Mouse (Mus musculus): Measurements from ENCODE around the gene Pik3r1.

The Pik3r1 gene

DNA sequence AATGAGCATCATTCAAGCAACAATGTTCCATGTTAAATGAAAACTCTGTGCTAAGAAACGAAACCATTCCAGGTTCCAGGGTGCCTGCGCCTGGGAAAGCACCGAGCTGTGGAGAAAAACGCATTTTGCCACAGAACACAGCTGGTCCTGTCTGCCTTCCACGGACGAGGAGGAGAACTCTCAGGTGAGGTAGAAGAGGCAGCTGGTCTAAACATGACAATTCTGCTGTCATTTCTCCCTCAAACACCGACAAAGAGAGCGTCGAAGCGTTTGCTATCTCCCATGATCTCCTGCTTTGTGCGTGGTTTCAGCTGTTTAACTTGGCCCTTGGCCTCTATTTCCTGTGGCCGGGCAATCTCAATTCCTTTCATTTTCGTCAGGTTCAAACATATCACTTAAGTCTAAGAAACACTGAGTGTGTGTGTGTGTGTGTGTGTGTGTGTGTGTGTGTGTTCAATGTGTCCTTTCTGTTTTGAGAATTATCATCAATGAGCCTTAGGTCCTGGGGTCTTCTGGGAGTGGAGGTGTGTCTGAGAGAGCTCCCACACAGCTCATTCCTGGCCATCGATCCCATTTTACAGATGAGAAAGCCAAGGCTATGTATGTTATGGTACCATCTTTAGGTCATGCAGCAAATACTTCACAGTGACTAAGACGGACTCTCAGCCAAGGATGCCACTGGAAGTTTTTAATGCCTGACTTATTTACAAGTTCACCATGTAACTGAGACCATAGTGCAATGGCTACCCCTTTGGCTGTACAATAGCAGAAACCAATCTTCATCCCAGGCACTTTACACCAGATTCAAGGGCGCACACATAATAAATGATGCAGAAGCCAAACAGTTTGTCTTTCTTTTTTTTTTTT is 31.3 kb downstream of the Pik3r1 start:
- DNase-seq (ENCODE audit: low spot score), result no peak

DNA sequence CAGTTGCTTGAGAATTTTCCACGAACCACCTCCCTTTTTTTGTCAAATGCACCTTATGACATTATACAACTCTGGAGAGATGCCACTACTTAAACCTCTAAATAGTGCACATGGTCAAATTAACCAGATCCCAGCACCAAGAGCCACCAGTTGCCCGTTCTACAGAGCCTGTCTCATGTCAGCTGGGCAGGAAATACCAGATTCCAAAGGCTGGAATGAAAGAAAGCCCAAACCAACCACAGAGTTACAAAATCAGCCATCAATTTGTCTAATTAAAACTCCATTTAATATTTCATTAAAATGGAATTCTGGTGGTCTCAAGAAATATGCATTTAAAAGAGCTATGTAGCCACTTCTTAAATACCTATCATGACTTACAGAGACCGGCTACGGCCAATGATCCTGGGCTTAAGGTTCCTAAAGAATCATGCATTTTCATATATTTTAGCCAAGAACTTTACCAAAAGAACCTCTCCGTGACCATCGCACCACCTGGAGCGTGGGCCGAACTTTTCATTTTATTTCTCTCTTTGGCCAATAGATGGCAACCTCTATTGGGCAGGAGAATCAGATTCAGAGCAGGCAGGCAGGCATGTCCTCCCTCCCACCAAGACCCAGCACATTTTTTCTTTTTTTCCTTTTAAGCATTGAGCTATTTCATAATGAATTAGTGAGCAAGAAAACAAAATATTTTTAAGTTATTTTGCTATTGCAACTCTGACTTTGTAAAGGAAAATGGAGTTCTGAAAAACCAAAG is 32.5 kb downstream of the Pik3r1 start:
- DNase-seq (ENCODE audit: low spot score), result no peak

DNA sequence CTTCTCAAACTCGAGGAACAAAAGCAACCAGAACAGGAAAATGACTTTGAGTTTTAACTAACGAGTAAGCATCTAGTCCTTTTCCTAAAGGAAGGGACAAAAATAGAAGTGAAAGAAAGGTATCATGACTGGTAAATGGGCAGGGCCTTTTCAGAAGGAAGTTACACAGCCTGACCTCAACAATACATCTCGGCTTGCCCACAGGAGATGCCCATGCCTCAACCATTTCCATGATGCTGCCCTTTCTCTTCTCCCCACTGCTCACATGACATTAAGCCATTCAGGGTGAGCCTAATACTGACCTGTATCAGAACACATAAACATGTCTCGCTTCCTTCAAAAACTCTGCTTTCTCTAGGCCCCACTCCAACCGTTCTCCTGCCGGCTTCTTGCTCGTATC is 33.8 kb downstream of the Pik3r1 start:
- DNase-seq (ENCODE audit: low spot score), result no peak

DNA sequence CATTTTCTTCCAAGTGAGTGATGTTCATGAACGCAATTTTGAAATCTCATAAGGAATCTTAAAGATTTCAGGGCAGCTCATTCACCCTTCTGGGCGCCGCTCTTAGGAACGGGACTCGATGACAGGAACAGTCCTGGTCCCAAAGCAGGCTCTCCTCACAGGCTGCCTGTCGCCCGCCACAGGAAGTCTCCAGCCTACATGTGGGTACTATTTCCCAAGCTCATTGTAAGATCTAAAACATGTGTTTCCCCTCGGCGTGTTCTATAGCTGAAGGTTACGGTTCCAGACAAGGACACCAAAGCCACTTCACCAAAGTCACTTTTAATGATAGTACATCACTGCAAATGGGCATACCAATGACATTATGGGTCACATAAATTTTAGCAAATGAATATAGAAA is 35.3 kb downstream of the Pik3r1 start:
- DNase-seq (ENCODE audit: low spot score), result no peak

DNA sequence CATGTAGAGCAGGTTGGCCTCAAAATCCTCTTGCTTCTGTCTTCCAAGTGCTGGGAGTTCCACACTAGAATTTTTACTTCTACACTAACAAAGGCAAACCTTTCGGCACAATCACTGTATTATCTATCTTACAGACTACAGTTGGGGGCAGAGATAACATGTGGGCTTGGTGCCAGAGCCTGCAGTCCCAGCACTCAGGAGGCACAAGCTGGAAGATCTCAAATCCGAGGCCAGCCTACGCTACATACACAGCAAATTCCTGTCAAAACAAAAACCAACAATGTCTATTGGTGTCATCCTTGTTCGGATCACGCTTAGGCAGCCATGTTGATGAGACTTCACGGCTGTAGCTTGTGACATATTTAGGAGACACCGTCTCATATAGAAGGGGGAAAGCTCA is 36.2 kb downstream of the Pik3r1 start:
- DNase-seq (ENCODE audit: low spot score), result no peak

DNA sequence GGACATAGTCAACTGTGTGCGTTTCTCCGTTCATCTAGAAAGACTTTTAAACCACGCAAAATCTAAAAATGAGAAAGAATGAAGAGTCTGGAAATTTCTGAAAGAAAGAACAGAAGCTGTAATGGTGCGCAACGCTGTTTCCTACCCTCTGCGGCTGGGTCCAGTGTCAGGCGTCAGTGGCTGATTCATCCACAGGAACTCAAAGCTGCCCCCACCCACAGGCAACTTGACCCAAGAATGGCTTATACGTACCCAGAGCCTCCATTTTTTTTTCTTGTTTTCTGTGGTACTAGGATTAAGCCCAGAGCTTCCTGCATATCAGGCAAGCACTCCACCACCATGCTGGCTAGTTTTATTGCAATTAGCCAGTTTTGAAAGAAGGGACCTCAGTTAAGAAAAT is 37.7 kb downstream of the Pik3r1 start:
- no peak for DNase-seq (ENCODE audit: low spot score)

DNA sequence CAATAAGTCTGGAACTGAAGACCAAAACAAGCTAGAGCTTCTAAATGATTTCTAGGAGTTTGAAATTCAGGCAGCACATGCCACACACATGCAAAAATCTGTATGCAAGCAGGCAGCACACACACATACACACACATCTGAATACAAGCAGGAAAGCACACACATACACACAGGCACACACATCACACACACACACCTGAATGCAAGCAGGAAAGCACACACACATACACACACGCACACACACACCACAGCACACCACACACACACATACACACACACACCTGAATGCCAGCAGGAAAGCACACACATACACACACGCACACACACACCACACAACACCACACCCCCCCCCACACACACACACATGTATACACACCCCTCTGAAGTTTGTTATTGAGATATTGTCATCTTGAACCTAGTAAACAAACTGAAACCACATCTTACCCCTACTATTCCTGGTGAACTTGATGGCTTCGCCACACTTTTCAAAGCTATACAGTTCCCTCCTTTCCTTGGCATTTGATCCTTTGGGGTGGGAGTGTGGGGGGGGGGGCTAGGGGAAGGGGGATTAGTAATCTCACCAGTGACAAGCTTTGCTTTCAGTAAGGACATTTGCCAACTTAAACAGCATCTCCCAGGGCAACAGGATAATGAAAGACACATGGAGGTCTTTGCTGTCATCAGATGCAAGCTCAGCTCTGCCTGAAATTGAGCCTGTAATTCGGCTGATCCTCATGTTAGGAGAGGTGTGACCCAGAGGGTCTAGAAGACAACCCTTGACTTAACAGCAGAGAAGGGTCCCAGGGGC is 38.6 kb downstream of the Pik3r1 start:
- no peak for DNase-seq (ENCODE audit: low spot score)

DNA sequence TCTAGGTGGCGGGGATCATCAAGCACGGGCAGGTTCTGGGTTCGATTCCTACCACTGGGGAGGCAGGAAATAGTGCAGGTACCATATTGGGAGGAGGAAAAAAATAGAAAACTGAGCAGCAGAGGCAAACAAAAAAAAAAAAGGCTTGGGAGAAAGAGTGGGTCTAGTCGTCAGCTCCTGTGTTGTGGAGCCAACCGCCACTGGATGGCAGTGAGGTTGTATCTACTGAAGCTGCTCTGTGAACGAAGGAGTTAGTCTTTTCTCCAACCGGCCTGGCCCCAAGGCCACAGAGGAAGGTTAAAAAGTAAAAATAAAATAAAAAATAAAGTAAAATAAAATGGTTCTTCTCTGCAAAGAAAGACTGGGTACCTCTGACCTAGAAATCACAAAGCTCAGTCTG is 39.2 kb downstream of the Pik3r1 start:
- DNase-seq (ENCODE audit: low spot score), result no peak

DNA sequence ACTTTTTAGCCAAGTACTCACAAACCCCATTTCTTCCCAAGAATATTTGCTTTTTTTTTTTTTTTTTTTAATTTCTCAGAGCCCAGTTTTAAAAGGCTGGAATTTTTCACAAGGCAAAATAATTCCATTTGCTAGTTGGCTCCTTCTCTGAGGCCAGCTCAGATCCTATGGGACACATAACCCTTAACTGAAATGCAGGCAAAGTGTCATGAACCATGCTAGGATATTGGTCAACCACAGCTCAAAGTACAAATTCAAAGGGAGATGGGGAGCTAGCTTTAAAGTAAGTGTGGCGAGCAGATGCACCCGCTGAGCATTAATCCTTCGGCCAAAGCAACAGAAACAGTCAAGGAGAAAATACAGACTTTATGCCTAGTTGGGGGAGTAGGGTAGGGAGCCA is 39.7 kb downstream of the Pik3r1 start:
- DNase-seq (ENCODE audit: low spot score), result no peak

DNA sequence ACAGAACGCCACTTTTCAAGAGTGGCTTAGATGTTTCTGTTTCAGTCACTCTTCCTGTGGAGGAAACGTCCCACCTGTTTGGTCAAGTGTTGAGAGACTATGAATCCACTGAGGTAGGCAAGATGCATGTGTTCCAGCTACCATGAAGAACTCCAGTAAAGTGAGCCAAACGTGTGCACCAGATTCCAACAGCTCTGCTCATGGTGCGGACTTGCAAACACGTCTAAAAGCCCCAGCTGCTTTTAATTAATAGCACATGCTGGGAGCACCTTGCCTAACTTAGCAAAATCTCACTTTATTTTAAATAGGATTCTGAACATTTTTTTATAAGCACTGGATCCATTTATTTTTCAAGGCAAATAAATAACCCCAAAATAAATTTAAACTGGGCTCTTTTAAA is 40.2 kb downstream of the Pik3r1 start:
- DNase-seq (ENCODE audit: low spot score), result no peak

DNA sequence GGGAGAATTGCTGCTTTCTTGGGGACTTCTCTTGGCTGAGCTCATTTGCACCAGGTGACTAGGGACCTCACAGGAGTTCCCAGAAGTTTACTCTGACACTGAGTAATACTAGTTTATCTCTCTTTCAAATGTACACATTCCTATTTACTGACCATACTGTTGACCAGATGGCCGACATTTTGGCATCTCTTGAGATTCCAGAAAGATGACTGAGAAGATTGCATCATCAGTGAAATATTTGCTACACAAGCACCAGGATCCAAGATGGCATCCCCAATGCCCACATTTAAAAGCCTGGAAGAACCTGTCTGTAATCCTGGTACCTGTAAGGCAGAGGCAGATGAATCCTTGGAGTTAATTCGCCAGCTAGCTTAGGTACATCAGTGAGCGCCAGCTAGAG is 41.1 kb downstream of the Pik3r1 start:
- no peak for DNase-seq (ENCODE audit: low spot score)

DNA sequence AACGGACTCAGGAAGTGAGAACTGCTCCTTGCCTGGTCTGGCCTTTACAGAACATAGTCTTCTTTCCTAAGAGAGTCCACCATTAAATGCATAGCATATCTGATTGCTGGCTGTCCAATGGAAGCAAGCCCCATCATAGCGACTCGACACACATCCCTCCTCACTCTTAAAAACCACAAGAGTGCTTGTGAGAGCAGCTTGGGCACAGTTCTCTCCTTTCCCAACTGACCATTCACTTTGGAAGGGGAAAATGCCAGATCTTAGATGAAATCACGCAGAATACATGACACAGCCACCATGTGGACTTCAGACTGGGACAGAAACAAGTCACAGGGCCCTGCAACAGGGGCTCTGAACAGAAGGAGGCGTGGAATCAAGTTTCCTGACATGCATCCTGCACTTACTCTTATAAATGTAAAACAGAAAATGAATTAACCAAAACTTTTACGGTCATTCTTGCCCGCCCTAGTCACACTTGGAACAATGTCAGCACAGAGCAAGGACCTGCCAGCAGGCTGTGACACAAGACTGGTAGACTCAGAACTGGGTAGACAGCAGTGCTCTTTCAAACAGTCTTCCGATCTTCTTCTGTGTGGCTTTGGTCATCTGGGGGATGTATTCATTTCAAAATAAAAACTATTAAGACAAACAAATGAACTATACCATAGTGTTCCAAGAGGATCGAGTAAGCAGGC is 46.0 kb downstream of the Pik3r1 start:
- DNase-seq (ENCODE audit: low spot score), result no peak

DNA sequence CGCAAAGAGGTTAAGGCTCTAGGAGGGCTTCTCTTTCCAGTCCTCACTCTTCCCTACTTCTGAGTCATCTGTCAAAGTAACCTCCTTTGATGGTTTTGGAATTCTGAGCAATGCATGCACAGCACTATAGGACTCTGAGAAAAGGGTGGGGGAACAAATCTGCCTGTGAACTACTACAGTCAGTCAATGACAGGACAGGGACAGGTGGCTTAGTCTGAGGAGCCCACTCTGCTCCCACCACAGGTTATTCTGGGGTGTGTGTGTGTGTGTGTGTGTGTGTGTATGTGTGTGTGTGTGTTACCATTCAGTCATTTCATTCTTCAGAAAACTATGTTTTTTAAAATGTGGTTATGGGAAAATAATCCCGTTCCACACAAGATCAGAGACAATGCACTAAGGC is 46.9 kb downstream of the Pik3r1 start:
- no peak for DNase-seq (ENCODE audit: low spot score)

DNA sequence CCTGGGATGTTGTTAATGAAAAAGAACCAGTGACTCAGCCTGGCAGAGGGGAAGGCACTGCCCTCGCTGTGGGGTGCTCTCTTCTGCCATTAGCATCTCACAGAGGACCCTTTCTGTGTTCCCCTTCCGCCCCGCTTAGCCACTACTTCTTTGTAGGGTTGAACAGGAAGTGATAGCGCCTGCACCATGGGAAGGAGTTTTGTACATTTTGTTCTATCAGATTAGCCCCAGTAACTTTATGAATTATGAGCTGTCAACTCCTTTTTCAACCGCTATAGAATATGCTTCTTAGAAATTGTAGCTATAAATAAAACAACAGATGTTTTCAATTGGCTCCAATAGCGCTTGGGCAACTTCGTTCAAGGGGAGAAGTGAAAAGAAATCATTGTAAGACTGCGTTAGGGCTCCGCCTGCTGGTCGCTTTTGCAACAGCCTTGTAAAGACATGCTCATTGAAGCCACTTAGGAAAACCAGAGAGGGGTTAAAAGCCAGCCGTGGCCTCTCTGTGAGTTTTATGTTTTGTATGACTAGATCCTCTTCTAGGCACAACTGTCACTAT is 48.6 kb downstream of the Pik3r1 start:
- peak; percentile 70 for DNase-seq (ENCODE audit: low spot score)

DNA sequence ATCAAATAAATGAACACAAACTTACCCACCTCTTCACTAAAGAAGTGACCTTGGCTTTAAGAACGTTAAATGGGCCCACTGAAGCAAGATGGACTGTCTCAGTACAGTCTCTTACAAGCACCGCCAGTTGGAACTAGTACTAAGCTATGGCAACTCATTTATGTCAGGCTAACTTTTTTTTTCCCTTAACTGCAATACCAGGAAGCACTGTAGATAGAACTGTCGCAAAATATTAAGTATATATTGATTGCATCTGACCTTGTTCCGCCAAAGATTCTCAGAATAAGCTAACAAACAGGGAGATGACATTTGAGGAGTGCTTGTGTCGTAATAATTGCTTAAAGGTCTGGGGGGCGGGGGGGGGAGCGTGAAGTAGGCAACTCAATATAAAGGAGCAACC is 49.3 kb downstream of the Pik3r1 start:
- DNase-seq (ENCODE audit: low spot score), result no peak

DNA sequence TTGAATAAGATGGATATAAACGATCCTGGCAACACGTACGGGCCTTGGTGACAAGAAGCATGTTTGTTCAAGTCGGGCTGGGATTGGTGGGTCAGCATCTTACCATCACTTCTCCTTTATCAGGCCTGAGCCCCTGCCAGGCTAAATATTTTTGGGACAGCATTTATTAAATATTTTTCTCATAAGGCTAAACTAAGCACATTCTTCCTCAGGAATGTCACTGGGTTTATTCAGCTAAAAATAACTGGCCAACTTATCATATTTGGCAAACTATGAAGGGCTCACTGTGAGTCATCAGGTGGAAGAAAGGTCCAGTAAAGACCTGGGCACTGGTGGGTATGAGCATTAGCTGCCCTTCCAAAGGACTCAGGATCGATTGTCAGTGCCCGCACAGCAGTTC is 50.2 kb downstream of the Pik3r1 start:
- DNase-seq (ENCODE audit: low spot score), result no peak

DNA sequence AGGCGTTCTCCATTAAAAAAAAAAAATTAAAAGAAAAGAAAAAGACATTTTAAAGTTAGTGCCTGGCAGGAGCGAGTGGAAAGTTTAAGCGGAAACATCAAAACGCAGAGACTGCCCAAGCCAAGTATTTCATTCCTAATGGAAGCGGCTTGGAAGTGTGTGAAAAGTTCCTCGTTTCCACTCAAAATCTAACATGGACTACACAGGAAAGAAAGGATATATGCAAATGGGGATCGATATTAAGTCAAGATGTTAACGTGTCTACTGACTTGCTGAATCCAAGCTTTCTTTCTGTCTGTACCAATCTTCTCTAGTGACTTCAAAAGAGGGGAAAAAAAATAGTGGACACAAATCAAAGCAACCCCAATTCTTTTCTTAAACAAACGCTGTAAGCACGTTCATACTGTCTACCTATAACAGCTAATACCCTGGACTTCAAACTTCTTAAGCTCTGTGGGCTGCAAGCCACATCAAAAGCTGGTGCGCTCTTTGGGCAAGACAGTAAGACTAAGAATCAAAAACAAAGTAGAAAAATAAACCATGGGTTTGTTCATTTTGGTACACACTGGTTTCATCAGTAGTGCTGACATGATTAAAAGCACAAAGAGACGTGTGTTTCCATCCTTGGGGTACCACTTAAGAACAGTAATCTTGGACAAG is 54.5 kb downstream of the Pik3r1 start:
- DNase-seq (ENCODE audit: low spot score), result no peak

DNA sequence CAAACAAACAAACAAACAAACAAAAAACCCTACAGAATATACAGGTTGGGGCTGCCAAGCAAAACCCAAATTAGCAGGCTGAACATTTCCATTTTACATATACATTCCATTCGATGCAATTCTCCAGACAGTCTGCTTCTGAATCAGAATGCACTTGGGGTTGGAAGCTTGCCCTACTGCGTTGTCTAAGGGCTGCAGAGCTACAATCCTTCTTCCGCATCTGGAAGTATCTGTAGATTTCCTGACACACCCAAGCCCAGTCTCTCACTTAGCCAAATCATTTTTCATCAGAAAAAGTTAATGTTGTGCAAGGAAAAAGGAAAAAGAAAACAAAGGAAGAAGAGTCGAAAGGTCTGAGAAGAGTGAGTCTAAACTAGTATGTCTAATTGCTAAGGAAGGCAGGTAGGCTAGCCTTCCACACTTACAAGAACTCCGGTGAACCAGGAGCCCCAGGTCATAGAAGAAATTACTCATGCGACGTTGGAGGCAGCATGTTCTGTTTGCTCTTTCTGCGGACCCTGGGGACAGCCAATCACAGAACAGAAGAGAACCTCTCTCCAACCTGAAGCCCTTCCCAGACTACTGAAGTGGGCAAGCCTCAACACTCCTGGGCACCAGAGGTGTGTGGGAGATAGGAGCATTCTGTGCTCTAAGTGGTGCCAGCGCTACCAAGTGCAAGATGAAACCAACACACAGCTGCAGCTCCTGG is 55.1 kb downstream of the Pik3r1 start:
- DNase-seq (ENCODE audit: low spot score), result no peak

DNA sequence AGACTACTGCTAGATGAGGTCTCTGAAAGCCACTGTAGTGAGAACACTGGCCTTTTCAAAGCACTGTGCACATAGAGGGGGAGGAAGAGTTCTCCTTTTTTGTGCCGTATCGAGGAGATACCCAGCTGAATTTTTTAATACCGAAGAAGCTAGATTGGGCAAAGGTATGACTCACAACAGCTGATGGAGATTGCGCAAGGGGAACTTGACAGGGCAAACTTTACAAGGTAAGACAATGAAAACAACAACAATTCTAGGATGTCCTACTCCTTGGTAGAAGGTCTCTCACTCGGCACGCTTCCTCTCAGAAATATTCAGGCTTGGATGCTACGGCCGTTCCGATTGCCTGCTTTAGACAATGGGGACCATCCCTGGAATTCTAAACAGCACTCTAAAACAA is 55.9 kb downstream of the Pik3r1 start:
- DNase-seq (ENCODE audit: low spot score), result no peak

DNA sequence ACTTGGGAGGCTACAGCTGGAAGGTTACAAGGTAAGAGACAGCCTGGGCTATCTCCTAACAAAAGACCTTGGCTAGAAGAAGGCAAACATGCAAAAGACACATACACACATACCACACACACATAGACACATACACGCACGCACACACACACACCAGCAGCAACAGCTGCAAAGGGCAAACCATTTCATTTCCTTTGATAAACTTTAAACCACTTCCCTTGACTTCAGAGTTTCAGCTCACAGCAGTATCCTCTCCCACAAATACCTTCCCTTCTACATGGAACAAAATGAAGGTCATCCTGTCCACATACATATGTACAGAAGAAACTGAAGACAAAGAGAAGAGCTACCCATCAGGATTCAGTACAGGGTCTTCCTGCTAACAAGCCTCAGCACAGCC is 56.7 kb downstream of the Pik3r1 start:
- DNase-seq (ENCODE audit: low spot score), result no peak

DNA sequence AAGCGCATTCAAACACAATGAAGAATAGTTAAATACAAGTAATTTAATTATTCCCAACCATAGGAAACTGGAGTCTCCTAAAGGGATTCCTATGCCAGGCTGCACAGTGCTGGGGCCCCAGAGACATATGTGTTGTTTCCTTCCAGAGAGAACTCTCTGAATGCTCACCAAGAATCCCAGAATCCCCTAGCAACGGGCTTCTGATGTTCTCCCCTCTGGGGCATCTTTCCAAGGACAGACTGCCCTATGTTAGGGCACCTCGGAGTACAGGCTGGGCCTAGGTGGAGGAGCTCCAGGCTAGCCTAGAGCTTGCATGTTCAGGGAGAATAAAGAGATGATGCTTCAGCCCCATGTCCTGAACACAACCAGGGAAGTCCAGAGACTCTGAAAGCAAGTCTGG is 58.2 kb downstream of the Pik3r1 start:
- no peak for DNase-seq (ENCODE audit: low spot score)

All from urinary bladder, postnatal 25 days (tissue).